Mouse (Mus musculus): ENCODE measurements at regions not wholly inside any gene's neighbourhood (a gene's known extent, or its start where the extent isn't known, plus 50 kb on each side); places are given as distances from the start of the nearest gene placed in this dataset.

DNA sequence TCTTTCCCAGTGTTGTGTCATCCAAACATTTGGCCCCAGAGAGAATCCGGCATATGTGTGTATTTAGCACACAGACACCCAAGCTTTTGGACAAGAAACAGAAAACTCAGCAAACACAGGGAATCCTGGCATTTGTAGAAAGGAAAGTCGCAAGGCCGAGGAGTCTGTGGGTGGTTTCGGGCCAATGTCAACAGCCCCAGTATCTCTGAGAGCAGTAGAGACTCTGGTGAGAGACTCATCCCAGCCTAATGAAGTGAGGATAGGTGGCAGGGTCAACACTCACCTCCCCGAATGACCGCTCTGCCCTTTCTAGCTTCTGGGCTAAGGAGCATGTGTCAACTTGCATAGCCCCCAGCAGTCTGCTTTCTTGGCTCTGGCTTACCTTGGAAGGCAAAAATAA is 52.9 kb upstream of the Fam180a start:
- TF ChIP-seq POLR2A (IDR thresholded peaks at IDR 0.05; ENCODE audit: borderline replicate concordance, insufficient read depth, low read length) (no peak), CTCF (IDR thresholded peaks at IDR 0.05; ENCODE audit: borderline replicate concordance, insufficient read depth, low read depth, low read length) (no peak)
